Mouse (Mus musculus) midbrain, embryonic 13.5 days (tissue): ENCODE results near the gene Nfam1. TPM values are rescaled to one million over a fixed set of nuclear protein-coding genes. Genes with fewer than 3 reads are reported as not detected.

ENCODE experiments used
- ATAC-seq: fragments of 200-750 bp; cut with Nextera tagmentation; 2 replicates; pipeline ENCODE4 v1.8.0; 2017; ENCODE audit warnings: mild to moderate bottlenecking, moderate TSS enrichment, moderate library complexity
- H3K27ac ChIP-seq: fragments of 300-500 bp; sonication (generic); 2 replicates; pipeline ENCODE4 v1.5.1; 2015; ENCODE audit warnings: inconsistent platforms, mild to moderate bottlenecking, moderate library complexity
- H3K27me3 ChIP-seq: fragments of 300-500 bp; sonication (generic); 2 replicates; pipeline ENCODE4 v1.6.1; 2015; ENCODE audit warnings: mild to moderate bottlenecking, inconsistent platforms
- H3K36me3 ChIP-seq: fragments of 300-500 bp; sonication (generic); 2 replicates; pipeline ENCODE4 v1.6.1; 2015; ENCODE audit warnings: mild to moderate bottlenecking, inconsistent platforms
- H3K4me1 ChIP-seq: fragments of 300-500 bp; sonication (generic); replicated peaks from 2 replicates; pipeline ENCODE4 v1.6.1; 2015; ENCODE audit warnings: inconsistent platforms
- H3K4me2 ChIP-seq: fragments of 300-500 bp; sonication (generic); replicated peaks from 2 replicates; pipeline ENCODE4 v1.6.1; 2015; ENCODE audit warnings: moderate library complexity, mild to moderate bottlenecking, inconsistent platforms
- H3K4me3 ChIP-seq: fragments of 300-500 bp; sonication (generic); replicated peaks from 2 replicates; pipeline ENCODE4 v1.5.1; 2015; ENCODE audit warnings: mild to moderate bottlenecking, inconsistent platforms
- H3K9ac ChIP-seq: fragments of 300-500 bp; sonication (generic); replicated peaks from 2 replicates; pipeline ENCODE4 v1.6.1; 2015; ENCODE audit warnings: mild to moderate bottlenecking, inconsistent platforms
- H3K9me3 ChIP-seq: fragments of 300-500 bp; sonication (generic); 2 replicates; pipeline ENCODE4 v1.6.1; 2016; ENCODE audit warnings: mild to moderate bottlenecking, inconsistent platforms
- WGBS: fragments of 180-500 bp; shearing (Covaris S2); methylation state at CpG from one replicate; pipeline ENCODE4 v1.1.7; 2015; 5-methylcytosine and 5-hydroxymethylcytosine counted together
- polyA plus RNA-seq: library from polyadenylated mRNA; unstranded; fragments of >200 nt; fragmentation: Nextera tagmentation; extraction: Ambion mirVana; gene quantifications from 2 replicates; pipeline ENCODE4 v1.2.1, GENCODE M21; 2015

The Nfam1 gene
- polyA plus RNA-seq, 1 experiment from 2014 or later: 2.4 TPM

GRCm38 (mm10) chr15:83037755-83038483 is 4.8 kb upstream of the Nfam1 start:
- Histone ChIP-seq H3K4me1 (peaks cover 57% of the 10 kb centered on the region), H3K36me3 (no peaks in the 10 kb centered on the region), H3K9me3 (no peaks in the 10 kb centered on the region), H3K4me2 (no peak overlapping the region), H3K27ac (peak overlapping the region; percentile 35; the same call in 1 of the 2 replicates), H3K27me3 (peaks cover 41% of the 10 kb centered on the region), H3K9ac (no peak overlapping the region), H3K4me3 (no peak overlapping the region)
- 0 out of 2 replicates have a peak, but pooled peaks have one; percentile 21 for ATAC-seq
- 3% methylated on average over 8 of the region's 8 CpGs for WGBS

GRCm38 (mm10) chr15:83036900-83037519 is 3.9 kb upstream of the Nfam1 start:
- peaks cover 48% of the 10 kb centered on the region for H3K27me3 ChIP-seq
- H3K36me3 ChIP-seq: no peaks in the 10 kb centered on the region
- ATAC-seq: no peak
- H3K9me3 ChIP-seq: no peaks in the 10 kb centered on the region
- 85% methylated on average over 14 of the region's 14 CpGs for WGBS
- H3K9ac ChIP-seq: no peak overlapping the region
- peaks cover 57% of the 10 kb centered on the region for H3K4me1 ChIP-seq
- no peak overlapping the region for H3K4me2 ChIP-seq
- H3K27ac ChIP-seq: no peak overlapping the region
- H3K4me3 ChIP-seq: no peak overlapping the region

GRCm38 (mm10) chr15:83036089-83036488 is 3.0 kb upstream of the Nfam1 start:
- peaks cover 57% of the 10 kb centered on the region for H3K4me1 ChIP-seq
- ATAC-seq: no peak
- 60% methylated on average over 7 of the region's 7 CpGs for WGBS
- peaks cover 50% of the 10 kb centered on the region for H3K27me3 ChIP-seq
- H3K9me3 ChIP-seq: no peaks in the 10 kb centered on the region
- H3K27ac ChIP-seq: no peak overlapping the region
- no peak overlapping the region for H3K4me3 ChIP-seq
- H3K36me3 ChIP-seq: no peaks in the 10 kb centered on the region
- no peak overlapping the region for H3K9ac ChIP-seq
- no peak overlapping the region for H3K4me2 ChIP-seq

GRCm38 (mm10) chr15:83034275-83034977 is 1.3 kb upstream of the Nfam1 start:
- Histone ChIP-seq H3K27ac (peak overlapping the region; percentile 68), H3K9me3 (no peaks in the 10 kb centered on the region), H3K36me3 (no peaks in the 10 kb centered on the region), H3K4me2 (peak overlapping the region; percentile 49), H3K4me1 (peaks cover 62% of the 10 kb centered on the region), H3K9ac (peak overlapping the region; percentile 12), H3K27me3 (peaks cover 43% of the 10 kb centered on the region), H3K4me3 (0 out of 2 replicates have a peak overlapping the region, but pooled peaks have one; percentile 4)
- peak; percentile 51 for ATAC-seq
- 3% methylated on average over 17 of the region's 17 CpGs for WGBS

- Histone ChIP-seq H3K4me2 (no peak overlapping the region), H3K4me1 (peaks cover 58% of the 10 kb centered on the region), H3K9me3 (no peaks in the 10 kb centered on the region), H3K4me3 (no peak overlapping the region), H3K27me3 (peaks cover 38% of the 10 kb centered on the region), H3K9ac (no peak overlapping the region), H3K27ac (0 out of 2 replicates have a peak overlapping the region, but pooled peaks have one; percentile 70), H3K36me3 (no peaks in the 10 kb centered on the region)
- ATAC-seq: no peak
- 57% methylated on average over 4 of the region's 4 CpGs for WGBS
These were observed 2.2 kb downstream of the Nfam1 start for GRCm38 (mm10) chr15:83030884-83031283.

- 20% methylated on average over 11 of the region's 11 CpGs for WGBS
These were observed 3.1 kb downstream of the Nfam1 start for GRCm38 (mm10) chr15:83029725-83030718.

GRCm38 (mm10) chr15:83026129-83026528 is 7.0 kb downstream of the Nfam1 start:
- no peaks in the 10 kb centered on the region for H3K36me3 ChIP-seq
- H3K4me3 ChIP-seq: no peak overlapping the region
- H3K4me1 ChIP-seq: peaks cover 44% of the 10 kb centered on the region
- H3K27me3 ChIP-seq: peaks cover 20% of the 10 kb centered on the region
- H3K27ac ChIP-seq: no peak overlapping the region
- WGBS: 54% methylated on average over 8 of the region's 8 CpGs
- no peak overlapping the region for H3K9ac ChIP-seq
- no peak for ATAC-seq
- no peaks in the 10 kb centered on the region for H3K9me3 ChIP-seq
- no peak overlapping the region for H3K4me2 ChIP-seq

More at GRCm38 (mm10) chr15:83029725-83030718, 3.1 kb downstream of the Nfam1 start:
- Histone ChIP-seq H3K4me2 (no peak overlapping the region), H3K4me1 (peaks cover 62% of the 10 kb centered on the region), H3K27ac (peak overlapping the region; percentile 70), H3K9ac (no peak overlapping the region), H3K27me3 (peaks cover 30% of the 10 kb centered on the region), H3K9me3 (no peaks in the 10 kb centered on the region), H3K36me3 (no peaks in the 10 kb centered on the region), H3K4me3 (no peak overlapping the region)
- peak; percentile 24; the same call in 1 of the 2 replicates for ATAC-seq

GRCm38 (mm10) chr15:83025041-83025760 is 7.9 kb downstream of the Nfam1 start:
- Histone ChIP-seq H3K4me1 (peaks cover 37% of the 10 kb centered on the region), H3K36me3 (no peaks in the 10 kb centered on the region), H3K9ac (no peak overlapping the region), H3K4me3 (no peak overlapping the region), H3K9me3 (no peaks in the 10 kb centered on the region), H3K4me2 (no peak overlapping the region), H3K27me3 (peaks cover 20% of the 10 kb centered on the region), H3K27ac (no peak overlapping the region)
- WGBS: 22% methylated on average over 25 of the region's 25 CpGs
- ATAC-seq: no peak

GRCm38 (mm10) chr15:83022947-83023346 is 10.2 kb downstream of the Nfam1 start:
- H3K4me1 ChIP-seq: peaks cover 34% of the 10 kb centered on the region
- no peak for ATAC-seq
- no peak overlapping the region for H3K4me3 ChIP-seq
- 23% methylated on average over 8 of the region's 8 CpGs for whole genome bisulfite sequencing
- H3K9ac ChIP-seq: no peak overlapping the region
- no peak overlapping the region for H3K27ac ChIP-seq
- no peaks in the 10 kb centered on the region for H3K36me3 ChIP-seq
- H3K9me3 ChIP-seq: no peaks in the 10 kb centered on the region
- H3K4me2 ChIP-seq: no peak overlapping the region
- H3K27me3 ChIP-seq: peaks cover 29% of the 10 kb centered on the region

- Histone ChIP-seq H3K27ac (0 out of 2 replicates have a peak overlapping the region, but pooled peaks have one; percentile 32), H3K4me1 (peaks cover 33% of the 10 kb centered on the region), H3K36me3 (no peaks in the 10 kb centered on the region), H3K9me3 (no peaks in the 10 kb centered on the region), H3K27me3 (peaks cover 66% of the 10 kb centered on the region), H3K4me2 (peak overlapping the region; percentile 33), H3K9ac (no peak overlapping the region), H3K4me3 (no peak overlapping the region)
- WGBS: 9% methylated on average over 15 of the region's 15 CpGs
- peak; percentile 84 for ATAC-seq
These were observed 22.0 kb downstream of the Nfam1 start for GRCm38 (mm10) chr15:83010990-83011664.
